Mouse (Mus musculus): ENCODE data around the gene Ctnna3.
A peak's percentile ranks its signal among the peaks of the same experiment; 100 is the strongest.
"Not testable (repeated sequence)": the region's sequence is repeated elsewhere in the genome, so short reads cannot be mapped to it uniquely, and the experiment has no call there.

The Ctnna3 gene

GRCm38 (mm10) chr10:64268156-64268555 is 838.3 kb downstream of the Ctnna3 start:
- no peak for DNase-seq

- no peak for DNase-seq
Measured at GRCm38 (mm10) chr10:64275143-64275542, 845.2 kb downstream of the Ctnna3 start.

- no peak for DNase-seq
Measured at GRCm38 (mm10) chr10:64278836-64279235, 848.9 kb downstream of the Ctnna3 start.

- DNase-seq, result no peak
Measured at GRCm38 (mm10) chr10:64305802-64306201, 875.9 kb downstream of the Ctnna3 start.

- no peak for DNase-seq
Measured at GRCm38 (mm10) chr10:64311622-64312292, 881.9 kb downstream of the Ctnna3 start.

- DNase-seq, result no peak
Measured at GRCm38 (mm10) chr10:64320332-64320731, 890.4 kb downstream of the Ctnna3 start.

- DNase-seq, result no peak
Measured at GRCm38 (mm10) chr10:64342702-64343379, 912.9 kb downstream of the Ctnna3 start.

GRCm38 (mm10) chr10:64373288-64373687 is 943.4 kb downstream of the Ctnna3 start:
- no peak for DNase-seq

- no peak for DNase-seq
Measured at GRCm38 (mm10) chr10:64377751-64378150, 947.9 kb downstream of the Ctnna3 start.

- no peak for DNase-seq
Measured at GRCm38 (mm10) chr10:64396579-64396978, 966.7 kb downstream of the Ctnna3 start.

GRCm38 (mm10) chr10:64418396-64418795 is 988.5 kb downstream of the Ctnna3 start:
- not testable (repeated sequence) for DNase-seq

- no peak for DNase-seq
Measured at GRCm38 (mm10) chr10:64438736-64439135, 1008.8 kb downstream of the Ctnna3 start.

GRCm38 (mm10) chr10:64448624-64449023 is 1018.7 kb downstream of the Ctnna3 start:
- no peak for DNase-seq

GRCm38 (mm10) chr10:64483281-64483680 is 1053.4 kb downstream of the Ctnna3 start:
- no peak for DNase-seq

GRCm38 (mm10) chr10:64489471-64489870 is 1059.6 kb downstream of the Ctnna3 start:
- DNase-seq, result no peak

- no peak for DNase-seq
Measured at GRCm38 (mm10) chr10:64543647-64544046, 1113.7 kb downstream of the Ctnna3 start.

GRCm38 (mm10) chr10:64544389-64544788 is 1114.5 kb downstream of the Ctnna3 start:
- DNase-seq, result no peak

- DNase-seq, result no peak
Measured at GRCm38 (mm10) chr10:64571311-64571710, 1141.4 kb downstream of the Ctnna3 start.

- no peak for DNase-seq
Measured at GRCm38 (mm10) chr10:64588116-64588515, 1158.2 kb downstream of the Ctnna3 start.

GRCm38 (mm10) chr10:64636760-64637159 is 1206.9 kb downstream of the Ctnna3 start:
- DNase-seq, result no peak

GRCm38 (mm10) chr10:64639061-64639460 is 1209.2 kb downstream of the Ctnna3 start:
- no peak for DNase-seq

- no peak for DNase-seq
Measured at GRCm38 (mm10) chr10:64641093-64641492, 1211.2 kb downstream of the Ctnna3 start.

- peak; percentile 2 for DNase-seq
Measured at GRCm38 (mm10) chr10:64641576-64641975, 1211.7 kb downstream of the Ctnna3 start.

GRCm38 (mm10) chr10:64643976-64644375 is 1214.1 kb downstream of the Ctnna3 start:
- no peak for DNase-seq

- no peak for DNase-seq
Measured at GRCm38 (mm10) chr10:64661190-64661589, 1231.3 kb downstream of the Ctnna3 start.

All from kidney, adult 8-10 months (tissue).